Mouse (Mus musculus) heart, embryonic 16.5 days (tissue): ENCODE results near the gene Stat6. TPM values are rescaled to one million over a fixed set of nuclear protein-coding genes. Genes with fewer than 3 reads are reported as not detected.

Experiments
- ATAC-seq: fragments of 200-750 bp; cut with Nextera tagmentation; replicated peaks from 2 replicates; pipeline ENCODE4 v1.8.0; 2017; ENCODE audit warnings: moderate number of reproducible peaks; ENCODE audit not compliant: insufficient read depth, low FRiP score; ENCODE audit errors: extremely low read depth
- H3K27ac ChIP-seq: fragments of 300-500 bp; sonication (generic); 2 replicates; pipeline ENCODE4 v1.5.1; 2014; ENCODE audit warnings: mild to moderate bottlenecking, low read length, control low read depth, moderate library complexity
- H3K27me3 ChIP-seq: fragments of 300-500 bp; sonication (generic); 2 replicates; pipeline ENCODE4 v1.6.1; 2014; ENCODE audit warnings: low read length, mixed read lengths; ENCODE audit not compliant: control insufficient read depth, insufficient read depth
- H3K36me3 ChIP-seq: fragments of 300-500 bp; sonication (generic); 2 replicates; pipeline ENCODE4 v1.6.1; 2014; ENCODE audit not compliant: control insufficient read depth, insufficient read depth
- H3K4me1 ChIP-seq: fragments of 300-500 bp; sonication (generic); 2 replicates; pipeline ENCODE4 v1.6.1; 2014; ENCODE audit warnings: low read length, mixed read lengths; ENCODE audit not compliant: control insufficient read depth, insufficient read depth
- H3K4me2 ChIP-seq: fragments of 300-500 bp; sonication (generic); 2 replicates; pipeline ENCODE4 v1.6.1; 2014; ENCODE audit warnings: low read depth, mild to moderate bottlenecking, control low read depth, low read length
- H3K4me3 ChIP-seq: fragments of 300-500 bp; sonication (generic); 2 replicates; pipeline ENCODE4 v1.5.1; 2014; ENCODE audit warnings: mild to moderate bottlenecking, control low read depth, low read length
- H3K9ac ChIP-seq: fragments of 300-500 bp; sonication (generic); 2 replicates; pipeline ENCODE4 v1.6.1; 2014; ENCODE audit warnings: low read length, control low read depth
- H3K9me3 ChIP-seq: fragments of 300-500 bp; sonication (generic); replicated peaks from 2 replicates; pipeline ENCODE4 v1.6.1; 2016; ENCODE audit warnings: low read length; ENCODE audit not compliant: control insufficient read depth
- WGBS: fragments of 180-500 bp; shearing (Covaris S2); extraction: QIAGEN DNeasy Blood & Tissue Kit; methylation state at CpG from one replicate; pipeline ENCODE4 v1.1.7; 2014; 5-methylcytosine and 5-hydroxymethylcytosine counted together
- polyA plus RNA-seq: library from polyadenylated mRNA; unstranded; fragments of >200 nt; fragmentation: Nextera tagmentation; extraction: Ambion mirVana; gene quantifications from 2 replicates; pipeline ENCODE4 v1.2.1, GENCODE M21; 2015

The Stat6 gene
- polyA plus RNA-seq = 36.1 and 36.7 TPM in 2 replicates

GRCm38 (mm10) chr10:127642772-127643552 lies at the start of gene Stat6:
Stat6 (plus strand) TSS chr10:127642986.
- H3K36me3 ChIP-seq = peaks cover 7% of the 10 kb centered on the region
- peaks cover 16% of the 10 kb centered on the region for H3K4me1 ChIP-seq
- no peaks in the 10 kb centered on the region for H3K9me3 ChIP-seq
- no peaks in the 10 kb centered on the region for H3K27me3 ChIP-seq
- peak within 1 kb of the TSS; percentile 77 for H3K4me3 ChIP-seq
- peak within 1 kb of the TSS; percentile 92 for H3K4me2 ChIP-seq
- peak within 1 kb of the TSS; percentile 90 for H3K9ac ChIP-seq
- WGBS = 2% methylated on average over 37 of the region's 37 CpGs
- ATAC-seq = peak; percentile 63
- H3K27ac ChIP-seq = peak within 1 kb of the TSS; percentile 86

GRCm38 (mm10) chr10:127594405-127594804 lies 48.4 kb upstream of the Stat6 start:
- H3K36me3 ChIP-seq = 0 out of 2 replicates have a peak, but pooled peaks cover 2% of the 10 kb centered on the region
- no peak overlapping the region for H3K4me3 ChIP-seq
- WGBS = 55% methylated on average over 8 of the region's 8 CpGs
- no peak overlapping the region for H3K9ac ChIP-seq
- H3K9me3 ChIP-seq = no peaks in the 10 kb centered on the region
- no peaks in the 10 kb centered on the region for H3K27me3 ChIP-seq
- no peak overlapping the region for H3K4me2 ChIP-seq
- peaks cover 32% of the 10 kb centered on the region for H3K4me1 ChIP-seq
- no peak for ATAC-seq
- no peak overlapping the region for H3K27ac ChIP-seq

GRCm38 (mm10) chr10:127594930-127595715 lies 47.7 kb upstream of the Stat6 start:
- 70% methylated on average over 30 of the region's 30 CpGs for WGBS
- H3K9ac ChIP-seq = no peak overlapping the region

GRCm38 (mm10) chr10:127596321-127596941 lies 46.4 kb upstream of the Stat6 start:
- peak; percentile 29; the same call in 1 of the 2 replicates for ATAC-seq
- WGBS = 20% methylated on average over 7 of the region's 7 CpGs
- no peaks in the 10 kb centered on the region for H3K27me3 ChIP-seq
- H3K4me1 ChIP-seq = peaks cover 39% of the 10 kb centered on the region
- H3K27ac ChIP-seq = peak overlapping the region; percentile 78
- H3K36me3 ChIP-seq = 0 out of 2 replicates have a peak, but pooled peaks cover 2% of the 10 kb centered on the region
- H3K4me2 ChIP-seq = peak overlapping the region; percentile 14; the same call in 1 of the 2 replicates
- H3K9me3 ChIP-seq = no peaks in the 10 kb centered on the region
- no peak overlapping the region for H3K9ac ChIP-seq
- no peak overlapping the region for H3K4me3 ChIP-seq

More at GRCm38 (mm10) chr10:127594930-127595715, 47.7 kb upstream of the Stat6 start:
- 0 out of 2 replicates have a peak, but pooled peaks cover 2% of the 10 kb centered on the region for H3K36me3 ChIP-seq
- peaks cover 36% of the 10 kb centered on the region for H3K4me1 ChIP-seq
- no peaks in the 10 kb centered on the region for H3K27me3 ChIP-seq
- H3K27ac ChIP-seq = no peak overlapping the region; the same call in 1 of the 2 replicates
- no peak for ATAC-seq
- H3K9me3 ChIP-seq = no peaks in the 10 kb centered on the region
- H3K4me3 ChIP-seq = no peak overlapping the region
- no peak overlapping the region for H3K4me2 ChIP-seq

- Histone ChIP-seq H3K4me2 (no peak overlapping the region), H3K4me3 (no peak overlapping the region), H3K27ac (peak overlapping the region; percentile 37; the same call in 1 of the 2 replicates), H3K9ac (no peak overlapping the region), H3K36me3 (0 out of 2 replicates have a peak, but pooled peaks cover 2% of the 10 kb centered on the region), H3K4me1 (peaks cover 34% of the 10 kb centered on the region), H3K27me3 (no peaks in the 10 kb centered on the region), H3K9me3 (no peaks in the 10 kb centered on the region)
- WGBS = 71% methylated on average over 5 of the region's 5 CpGs
- no peak for ATAC-seq
Measured at GRCm38 (mm10) chr10:127597311-127597901, 45.4 kb upstream of the Stat6 start.

GRCm38 (mm10) chr10:127598607-127599006 lies 44.2 kb upstream of the Stat6 start:
- no peak overlapping the region for H3K4me3 ChIP-seq
- H3K4me1 ChIP-seq = peaks cover 40% of the 10 kb centered on the region
- ATAC-seq = no peak
- H3K9me3 ChIP-seq = no peaks in the 10 kb centered on the region
- no peaks in the 10 kb centered on the region for H3K27me3 ChIP-seq
- H3K36me3 ChIP-seq = 0 out of 2 replicates have a peak, but pooled peaks cover 2% of the 10 kb centered on the region
- no peak overlapping the region for H3K27ac ChIP-seq
- 59% methylated on average over 8 of the region's 8 CpGs for WGBS
- H3K4me2 ChIP-seq = no peak overlapping the region
- no peak overlapping the region for H3K9ac ChIP-seq

- Histone ChIP-seq H3K27me3 (no peaks in the 10 kb centered on the region), H3K27ac (peak overlapping the region; percentile 72), H3K9ac (no peak overlapping the region), H3K9me3 (no peaks in the 10 kb centered on the region), H3K4me2 (no peak overlapping the region), H3K36me3 (0 out of 2 replicates have a peak, but pooled peaks cover 2% of the 10 kb centered on the region), H3K4me3 (no peak overlapping the region), H3K4me1 (peaks cover 44% of the 10 kb centered on the region)
- ATAC-seq = no peak
- 85% methylated on average over 11 of the region's 11 CpGs for WGBS
Measured at GRCm38 (mm10) chr10:127599252-127599651, 43.5 kb upstream of the Stat6 start.

GRCm38 (mm10) chr10:127599779-127600541 lies 42.8 kb upstream of the Stat6 start:
- H3K4me1 ChIP-seq = peaks cover 51% of the 10 kb centered on the region
- 50% methylated on average over 17 of the region's 17 CpGs for WGBS
- no peaks in the 10 kb centered on the region for H3K27me3 ChIP-seq

More at GRCm38 (mm10) chr10:127599779-127600541, 42.8 kb upstream of the Stat6 start:
- no peaks in the 10 kb centered on the region for H3K9me3 ChIP-seq
- peak; percentile 49 for ATAC-seq
- H3K9ac ChIP-seq = no peak overlapping the region
- H3K4me2 ChIP-seq = no peak overlapping the region
- peak overlapping the region; percentile 72 for H3K27ac ChIP-seq
- no peak overlapping the region for H3K4me3 ChIP-seq
- H3K36me3 ChIP-seq = no peaks in the 10 kb centered on the region
